Mouse (Mus musculus): ENCODE measurements around the gene Abca2.

DNA sequence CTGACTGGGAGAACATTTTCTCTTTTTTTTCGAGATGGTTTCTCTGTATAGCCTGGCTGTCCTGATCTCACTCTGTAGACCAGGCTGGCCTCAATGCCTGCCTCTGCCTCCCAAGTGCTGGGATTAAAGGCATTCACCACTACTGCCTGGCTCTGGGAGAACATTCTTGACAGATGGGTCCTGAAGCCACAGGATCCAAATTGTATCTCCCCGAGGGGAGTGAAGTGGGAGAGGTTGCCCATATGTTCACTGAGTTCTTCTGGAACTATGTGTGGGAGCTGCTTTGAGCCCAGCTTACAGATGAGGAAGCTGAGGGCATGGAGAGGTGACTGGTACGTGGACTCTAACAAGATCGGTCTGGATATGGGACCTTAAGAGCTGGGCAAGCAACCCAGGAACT is 24.5 kb upstream of the Abca2 start:
- no peak for TF ChIP-seq CTCF (IDR thresholded peaks at IDR 0.05; ENCODE audit: control insufficient read depth, insufficient read depth, low read length)
- TF ChIP-seq POLR2A (IDR thresholded peaks at IDR 0.05; ENCODE audit: borderline replicate concordance, control insufficient read depth, low read depth, low read length): no peak
